Mouse (Mus musculus) ovary, postnatal 10 days (tissue): ENCODE measurements at regions not wholly inside any gene's neighbourhood (a gene's known extent, or its start where the extent isn't known, plus 50 kb on each side); places are given as distances from the start of the nearest gene placed in this dataset.

Experiments
- DNase-seq: peaks from one replicate; pipeline ENCODE4 v3.0.0; 2022; ENCODE audit warnings: low spot score

GRCm38 (mm10) chr14:61696290-61696842, 89.1 kb downstream of the Kcnrg start:
- no peak for DNase-seq

GRCm38 (mm10) chr14:61696886-61697554, 89.8 kb downstream of the Kcnrg start:
- no peak for DNase-seq

GRCm38 (mm10) chr14:61697704-61698103, 90.4 kb downstream of the Kcnrg start:
- no peak for DNase-seq

GRCm38 (mm10) chr14:61698358-61699055, 91.2 kb downstream of the Kcnrg start:
- no peak for DNase-seq

GRCm38 (mm10) chr14:61699638-61700037, 92.4 kb downstream of the Kcnrg start:
- DNase-seq = no peak

- no peak for DNase-seq
Observed at GRCm38 (mm10) chr14:61701131-61701530, 93.9 kb downstream of the Kcnrg start.

GRCm38 (mm10) chr14:61703916-61704315, 96.7 kb downstream of the Kcnrg start:
- DNase-seq = no peak

- DNase-seq = no peak
Observed at GRCm38 (mm10) chr14:61706984-61707383, 99.7 kb downstream of the Kcnrg start.

- DNase-seq = no peak
Observed at GRCm38 (mm10) chr14:61708331-61708730, 101.1 kb downstream of the Kcnrg start.

GRCm38 (mm10) chr14:61715746-61716145, 108.5 kb downstream of the Kcnrg start:
- DNase-seq = no peak

- DNase-seq = no peak
Observed at GRCm38 (mm10) chr14:61718392-61719124, 111.3 kb downstream of the Kcnrg start.

- no peak for DNase-seq
Observed at GRCm38 (mm10) chr14:61721302-61721701, 114.0 kb downstream of the Kcnrg start.

- DNase-seq = no peak
Observed at GRCm38 (mm10) chr14:61724942-61725341, 117.7 kb downstream of the Kcnrg start.

GRCm38 (mm10) chr14:61728562-61728961, 121.3 kb downstream of the Kcnrg start:
- no peak for DNase-seq

- DNase-seq = no peak
Observed at GRCm38 (mm10) chr14:61735541-61735940, 128.3 kb downstream of the Kcnrg start.

GRCm38 (mm10) chr14:61736384-61737322, 129.4 kb downstream of the Kcnrg start:
- no peak for DNase-seq

GRCm38 (mm10) chr14:61737504-61738040, 130.3 kb downstream of the Kcnrg start:
- DNase-seq = no peak

GRCm38 (mm10) chr14:61739453-61739852, 132.2 kb downstream of the Kcnrg start:
- no peak for DNase-seq

GRCm38 (mm10) chr14:61743855-61744408, 136.7 kb downstream of the Kcnrg start:
- no peak for DNase-seq

- DNase-seq = no peak
Observed at GRCm38 (mm10) chr14:61753421-61753820, 146.2 kb downstream of the Kcnrg start.

- DNase-seq = no peak
Observed at GRCm38 (mm10) chr14:61756651-61757050, 149.4 kb downstream of the Kcnrg start.
